Mouse (Mus musculus): ENCODE measurements around the gene Gm5737. TPM values are rescaled to one million over a fixed set of nuclear protein-coding genes. Genes with fewer than 3 reads are reported as not detected.

Gene Gm5737
- total and polyA plus RNA-seq, 3 experiments, result not detected

GRCm38 (mm10) chr7:120838436-120839160, 26.4 kb downstream of the Gm5737 start:
- Histone ChIP-seq H3K9me3 (replicated peaks; ENCODE audit: insufficient read depth, low read length) (no peaks in the 10 kb centered on the region), H3K79me2 (ENCODE audit: control insufficient read depth, insufficient read depth, low read length, poor library complexity) (peaks cover 10% of the 10 kb centered on the region), H3K4me1 (ENCODE audit: control insufficient read depth in 1 of 2, insufficient read depth in 2 of 2, low read length in 2 of 2) (peaks cover 5 to 11% of the 10 kb centered on the region in 2 experiments), H3K4me3 (ENCODE audit: control insufficient read depth in 1 of 2, insufficient read depth in 1 of 2, low read depth in 2 of 2, low read length in 2 of 2) (no peak overlapping the region), H3K27me3 (ENCODE audit: control insufficient read depth in 1 of 2, insufficient read depth in 2 of 2, low read length in 2 of 2) (no peaks in the 10 kb centered on the region), H3K36me3 (ENCODE audit: control insufficient read depth in 1 of 2, insufficient read depth in 2 of 2, low read length in 2 of 2) (peaks cover 0 to 7% of the 10 kb centered on the region in 2 experiments; a peak in 2 of 4 replicates), H3K9ac (ENCODE audit: control insufficient read depth, low read depth, low read length, poor library complexity, severe bottlenecking) (no peak overlapping the region), H3K27ac (ENCODE audit: control insufficient read depth, low read depth, low read length) (no peak overlapping the region)
- DNase-seq (ENCODE audit: low read depth, low spot score), result no peak
- TF ChIP-seq MAZ (IDR thresholded peaks at IDR 0.05; ENCODE audit: low read depth, low read length), result no peak
- no peak for TF ChIP-seq USF2 (IDR thresholded peaks at IDR 0.05; ENCODE audit: borderline replicate concordance in 1 of 2, insufficient read depth in 1 of 2, low read depth in 1 of 2, low read length in 2 of 2)
- peak; percentile 12; the same call in 1 of the 2 replicates for TF ChIP-seq USF1 (IDR thresholded peaks at IDR 0.05; ENCODE audit: low read depth, low read length)
- TF ChIP-seq E2F4 (IDR thresholded peaks at IDR 0.05; ENCODE audit: borderline replicate concordance, low read depth, low read length), result no peak

- Histone ChIP-seq H3K36me3 (ENCODE audit: control insufficient read depth in 1 of 2, insufficient read depth in 2 of 2, low read length in 2 of 2) (no peaks in the 10 kb centered on the region; a peak in 1 of 4 replicates), H3K27ac (ENCODE audit: control insufficient read depth, low read depth, low read length) (no peak overlapping the region), H3K9me3 (replicated peaks; ENCODE audit: insufficient read depth, low read length) (no peaks in the 10 kb centered on the region), H3K9ac (ENCODE audit: control insufficient read depth, low read depth, low read length, poor library complexity, severe bottlenecking) (no peak overlapping the region), H3K27me3 (ENCODE audit: control insufficient read depth in 1 of 2, insufficient read depth in 2 of 2, low read length in 2 of 2) (no peaks in the 10 kb centered on the region), H3K4me1 (ENCODE audit: control insufficient read depth in 1 of 2, insufficient read depth in 2 of 2, low read length in 2 of 2) (peaks cover 0 to 11% of the 10 kb centered on the region in 2 experiments; a peak in 2 of 4 replicates), H3K79me2 (ENCODE audit: control insufficient read depth, insufficient read depth, low read length, poor library complexity) (peaks cover 18% of the 10 kb centered on the region), H3K4me3 (ENCODE audit: control insufficient read depth in 1 of 2, insufficient read depth in 1 of 2, low read depth in 2 of 2, low read length in 2 of 2) (no peak overlapping the region)
- DNase-seq (ENCODE audit: low read depth, low spot score), result no peak
- TF ChIP-seq MAFK (IDR thresholded peaks at IDR 0.05; ENCODE audit: borderline replicate concordance, low read depth, low read length) (no peak), GABPA (IDR thresholded peaks at IDR 0.05; ENCODE audit: low read depth, low read length) (no peak), GATA1 (IDR thresholded peaks at IDR 0.05; ENCODE audit: low read depth, low read length) (no peak), RCOR1 (IDR thresholded peaks at IDR 0.05; ENCODE audit: low read depth, low read length) (no peak)
These were observed 27.6 kb downstream of the Gm5737 start for GRCm38 (mm10) chr7:120839786-120840185.

- DNase-seq (ENCODE audit: low read depth, low spot score), result peak; percentile 96
- Histone ChIP-seq H3K4me3 (ENCODE audit: control insufficient read depth in 1 of 2, insufficient read depth in 1 of 2, low read depth in 2 of 2, low read length in 2 of 2) (peak within 1 kb of the TSS; percentile 56 to 63), H3K27me3 (ENCODE audit: control insufficient read depth in 1 of 2, insufficient read depth in 2 of 2, low read length in 2 of 2) (no peaks in the 10 kb centered on the region), H3K9me3 (replicated peaks; ENCODE audit: insufficient read depth, low read length) (no peaks in the 10 kb centered on the region), H3K36me3 (ENCODE audit: control insufficient read depth in 1 of 2, insufficient read depth in 2 of 2, low read length in 2 of 2) (no peaks in the 10 kb centered on the region; a peak in 1 of 4 replicates), H3K9ac (ENCODE audit: control insufficient read depth, low read depth, low read length, poor library complexity, severe bottlenecking) (peak within 1 kb of the TSS; percentile 93), H3K79me2 (ENCODE audit: control insufficient read depth, insufficient read depth, low read length, poor library complexity) (peaks cover 16% of the 10 kb centered on the region), H3K4me1 (ENCODE audit: control insufficient read depth in 1 of 2, insufficient read depth in 2 of 2, low read length in 2 of 2) (peaks cover 0 to 8% of the 10 kb centered on the region in 2 experiments; a peak in 1 of 4 replicates), H3K27ac (ENCODE audit: control insufficient read depth, low read depth, low read length) (peak within 1 kb of the TSS; percentile 85)
- peak; percentile 100 for TF ChIP-seq TBP (IDR thresholded peaks at IDR 0.05; ENCODE audit: low read depth, low read length)
- TF ChIP-seq MEF2A (IDR thresholded peaks at IDR 0.05; ENCODE audit: extremely low read depth, insufficient replicate concordance, low read depth, low read length, poor library complexity, severe bottlenecking), result 0 out of 2 replicates have a peak, but pooled peaks have one; percentile 13
- no peak for TF ChIP-seq GATA1 (IDR thresholded peaks at IDR 0.05; ENCODE audit: low read depth, low read length)
- TF ChIP-seq RCOR1 (IDR thresholded peaks at IDR 0.05; ENCODE audit: low read depth, low read length), result no peak
- TF ChIP-seq KAT2A (conservative IDR thresholded peaks at IDR 0.05; ENCODE audit: low read depth, low read length), result no peak; the same call in 1 of the 2 replicates
- TF ChIP-seq NELFE (IDR thresholded peaks at IDR 0.05; ENCODE audit: low read depth, low read length), result 0 out of 2 replicates have a peak, but pooled peaks have one; percentile 25
- peak; percentile 87; the same call in 1 of the 2 replicates for TF ChIP-seq UBTF (IDR thresholded peaks at IDR 0.05; ENCODE audit: borderline replicate concordance, insufficient read depth, low read depth, low read length)
- TF ChIP-seq ELF1 (IDR thresholded peaks at IDR 0.05; ENCODE audit: low read depth, low read length), result peak; percentile 62; the same call in 1 of the 2 replicates
- peak; percentile 94 for TF ChIP-seq USF1 (IDR thresholded peaks at IDR 0.05; ENCODE audit: low read depth, low read length)
- TF ChIP-seq BHLHE40 (IDR thresholded peaks at IDR 0.05; ENCODE audit: borderline replicate concordance, low read depth, low read length), result peak; percentile 94
- TF ChIP-seq RAD21 (IDR thresholded peaks at IDR 0.05; ENCODE audit: low read depth, low read length), result peak; percentile 40
- TF ChIP-seq SMC3 (IDR thresholded peaks at IDR 0.05; ENCODE audit: low read depth, low read length), result peak; percentile 37
- no peak for TF ChIP-seq E2F4 (IDR thresholded peaks at IDR 0.05; ENCODE audit: borderline replicate concordance, low read depth, low read length)
- TF ChIP-seq ZNF384 (IDR thresholded peaks at IDR 0.05; ENCODE audit: low read depth, low read length), result peak; percentile 97
- no peak for TF ChIP-seq USF2 (IDR thresholded peaks at IDR 0.05; ENCODE audit: borderline replicate concordance in 1 of 2, insufficient read depth in 1 of 2, low read depth in 1 of 2, low read length in 2 of 2)
- TF ChIP-seq MYB (IDR thresholded peaks at IDR 0.05; ENCODE audit: low read depth, low read length), result no peak
- peak; percentile 97 for TF ChIP-seq MXI1 (IDR thresholded peaks at IDR 0.05; ENCODE audit: low read depth, low read length)
- TF ChIP-seq MAZ (IDR thresholded peaks at IDR 0.05; ENCODE audit: low read depth, low read length), result peak; percentile 83
These were observed 30.3 kb downstream of the Gm5737 start, which contains the start of gene Eef2k for GRCm38 (mm10) chr7:120842345-120843036. Eef2k (plus strand) TSS chr7:120842831.

All from MEL (cell line).